Mouse (Mus musculus): ENCODE data around the gene Ctnna2. TPM values are rescaled to one million over a fixed set of nuclear protein-coding genes. Genes with fewer than 3 reads are reported as not detected.

The Ctnna2 gene
- polyA plus RNA-seq, 1 experiment: 0.02 TPM

DNA sequence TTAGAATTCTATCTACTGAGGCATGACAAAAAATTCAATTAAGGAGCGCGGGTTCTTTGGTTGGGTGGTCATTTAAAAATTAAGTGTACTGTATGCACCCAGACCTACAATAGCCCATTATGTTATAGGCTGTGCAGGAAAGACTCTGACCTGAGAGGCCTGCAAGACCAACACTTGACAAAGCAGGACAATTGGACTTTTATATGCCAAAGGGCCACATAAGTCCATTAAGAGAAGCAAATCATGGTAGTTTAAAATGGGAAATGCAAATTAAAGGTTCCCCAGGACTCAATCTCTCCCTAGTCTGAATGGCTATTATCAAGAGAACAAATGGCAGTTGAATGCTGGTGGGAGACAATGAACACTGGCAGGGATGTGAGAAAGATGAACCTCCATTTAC is 790.9 kb downstream of the Ctnna2 start:
- WGBS: 91% methylated on average over 2 of the region's 2 CpGs
- TF ChIP-seq CTCF (IDR thresholded peaks at IDR 0.05; ENCODE audit: insufficient read depth, low read length): no peak
- no peak for TF ChIP-seq POLR2A (IDR thresholded peaks at IDR 0.05; ENCODE audit: borderline replicate concordance, extremely low read depth, low read depth, low read length)
- DNase-seq: no peak
- no peak overlapping the region for H3K4me3 ChIP-seq (replicated peaks; ENCODE audit: extremely low read depth, low read depth, low read length)
- no peaks in the 10 kb centered on the region for H3K4me1 ChIP-seq (ENCODE audit: control insufficient read depth, insufficient read depth, low read length)

- H3K4me3 ChIP-seq (replicated peaks; ENCODE audit: extremely low read depth, low read depth, low read length): no peak overlapping the region
- no peak for DNase-seq
- WGBS: 77% methylated on average over 4 of the region's 4 CpGs
- H3K4me1 ChIP-seq (ENCODE audit: control insufficient read depth, insufficient read depth, low read length): no peaks in the 10 kb centered on the region
- TF ChIP-seq POLR2A (IDR thresholded peaks at IDR 0.05; ENCODE audit: borderline replicate concordance, extremely low read depth, low read depth, low read length): no peak
- TF ChIP-seq CTCF (IDR thresholded peaks at IDR 0.05; ENCODE audit: insufficient read depth, low read length): no peak
Observed at GRCm38 (mm10) chr6:77185751-77186150, 793.7 kb downstream of the Ctnna2 start.

GRCm38 (mm10) chr6:77184896-77185295 is 794.6 kb downstream of the Ctnna2 start:
- WGBS: 59% methylated on average over 2 of the region's 2 CpGs
- Histone ChIP-seq H3K4me1 (ENCODE audit: control insufficient read depth, insufficient read depth, low read length) (no peaks in the 10 kb centered on the region), H3K4me3 (replicated peaks; ENCODE audit: extremely low read depth, low read depth, low read length) (no peak overlapping the region)
- no peak for DNase-seq
- no peak for TF ChIP-seq POLR2A (IDR thresholded peaks at IDR 0.05; ENCODE audit: borderline replicate concordance, extremely low read depth, low read depth, low read length)
- no peak for TF ChIP-seq CTCF (IDR thresholded peaks at IDR 0.05; ENCODE audit: insufficient read depth, low read length)

- DNase-seq: no peak
- TF ChIP-seq CTCF (IDR thresholded peaks at IDR 0.05; ENCODE audit: insufficient read depth, low read length) (no peak), POLR2A (IDR thresholded peaks at IDR 0.05; ENCODE audit: borderline replicate concordance, extremely low read depth, low read depth, low read length) (no peak)
- H3K4me1 ChIP-seq (ENCODE audit: control insufficient read depth, insufficient read depth, low read length): no peaks in the 10 kb centered on the region
- 36% methylated on average over 4 of the region's 4 CpGs for WGBS
- H3K4me3 ChIP-seq (replicated peaks; ENCODE audit: extremely low read depth, low read depth, low read length): no peak overlapping the region
Observed at GRCm38 (mm10) chr6:77175764-77176163, 803.7 kb downstream of the Ctnna2 start.

GRCm38 (mm10) chr6:77157028-77157427 is 822.5 kb downstream of the Ctnna2 start:
- no peaks in the 10 kb centered on the region for H3K4me1 ChIP-seq (ENCODE audit: control insufficient read depth, insufficient read depth, low read length)
- TF ChIP-seq POLR2A (IDR thresholded peaks at IDR 0.05; ENCODE audit: borderline replicate concordance, extremely low read depth, low read depth, low read length) (no peak), CTCF (IDR thresholded peaks at IDR 0.05; ENCODE audit: insufficient read depth, low read length) (no peak)
- WGBS: 71% methylated on average over 5 of the region's 5 CpGs
- no peak for DNase-seq
- H3K4me3 ChIP-seq (replicated peaks; ENCODE audit: extremely low read depth, low read depth, low read length): no peak overlapping the region

- TF ChIP-seq POLR2A (IDR thresholded peaks at IDR 0.05; ENCODE audit: borderline replicate concordance, extremely low read depth, low read depth, low read length): no peak
- 78% methylated on average over 4 of the region's 4 CpGs for WGBS
- no peak for DNase-seq
- Histone ChIP-seq H3K4me3 (replicated peaks; ENCODE audit: extremely low read depth, low read depth, low read length) (no peak overlapping the region), H3K4me1 (ENCODE audit: control insufficient read depth, insufficient read depth, low read length) (no peaks in the 10 kb centered on the region)
Observed at GRCm38 (mm10) chr6:77139306-77139920, 840.1 kb downstream of the Ctnna2 start.

DNA sequence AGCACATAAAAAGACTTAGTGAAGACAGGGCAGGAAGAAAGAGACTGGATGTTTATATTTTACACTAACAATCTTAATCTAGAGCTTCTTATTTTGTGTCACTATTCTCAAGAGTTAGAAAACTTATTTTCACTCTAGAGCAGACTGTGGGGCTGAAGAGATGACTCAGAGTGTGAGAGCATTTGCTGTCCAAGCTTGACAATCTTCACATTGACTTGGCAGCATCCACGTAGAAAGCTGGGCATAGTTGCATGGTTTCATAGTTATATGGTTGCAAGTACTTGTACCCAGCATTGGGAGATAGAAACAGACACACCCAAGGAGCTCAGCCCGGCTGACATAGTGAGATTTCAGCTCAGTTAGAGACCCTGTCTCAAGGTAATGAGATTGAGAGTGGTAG is 858.6 kb downstream of the Ctnna2 start:
- no peak for TF ChIP-seq CTCF (IDR thresholded peaks at IDR 0.05; ENCODE audit: insufficient read depth, low read length)
- no peak for TF ChIP-seq POLR2A (IDR thresholded peaks at IDR 0.05; ENCODE audit: borderline replicate concordance, extremely low read depth, low read depth, low read length)
- 57% methylated on average over 2 of the region's 2 CpGs for WGBS
- DNase-seq: no peak
- Histone ChIP-seq H3K4me3 (replicated peaks; ENCODE audit: extremely low read depth, low read depth, low read length) (no peak overlapping the region), H3K4me1 (ENCODE audit: control insufficient read depth, insufficient read depth, low read length) (no peaks in the 10 kb centered on the region)

DNA sequence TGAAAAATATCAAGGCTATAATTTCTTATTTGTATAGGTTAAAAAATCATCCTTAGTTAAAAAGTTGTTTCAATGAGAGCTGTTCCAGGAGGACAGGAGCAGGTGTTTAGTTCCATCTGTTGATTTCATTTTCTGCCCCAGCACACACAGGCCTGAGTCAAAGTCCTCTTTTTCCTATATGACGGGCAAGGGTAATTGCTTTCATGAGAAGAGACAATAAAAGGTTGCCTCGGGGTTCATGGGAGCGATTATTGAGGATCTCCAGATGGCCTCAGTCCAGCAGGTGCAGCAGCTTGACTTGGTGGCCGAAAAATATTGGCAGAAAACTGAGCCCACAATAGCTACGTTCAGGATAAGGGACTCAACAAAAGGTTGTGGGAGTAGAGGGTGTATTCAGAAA is 859.0 kb downstream of the Ctnna2 start:
- no peaks in the 10 kb centered on the region for H3K4me1 ChIP-seq (ENCODE audit: control insufficient read depth, insufficient read depth, low read length)
- 77% methylated on average over 5 of the region's 5 CpGs for WGBS
- DNase-seq: no peak
- TF ChIP-seq CTCF (IDR thresholded peaks at IDR 0.05; ENCODE audit: insufficient read depth, low read length) (no peak), POLR2A (IDR thresholded peaks at IDR 0.05; ENCODE audit: borderline replicate concordance, extremely low read depth, low read depth, low read length) (no peak)
- no peak overlapping the region for H3K4me3 ChIP-seq (replicated peaks; ENCODE audit: extremely low read depth, low read depth, low read length)

- H3K4me3 ChIP-seq (replicated peaks; ENCODE audit: extremely low read depth, low read depth, low read length): no peak overlapping the region
- WGBS: 65% methylated on average over 10 of the region's 10 CpGs
- DNase-seq: no peak
- TF ChIP-seq POLR2A (IDR thresholded peaks at IDR 0.05; ENCODE audit: borderline replicate concordance, extremely low read depth, low read depth, low read length) (no peak), CTCF (IDR thresholded peaks at IDR 0.05; ENCODE audit: insufficient read depth, low read length) (no peak)
- H3K4me1 ChIP-seq (ENCODE audit: control insufficient read depth, insufficient read depth, low read length): no peaks in the 10 kb centered on the region
Observed at GRCm38 (mm10) chr6:77109095-77109945, 870.2 kb downstream of the Ctnna2 start.

- Histone ChIP-seq H3K4me3 (replicated peaks; ENCODE audit: extremely low read depth, low read depth, low read length) (no peak overlapping the region), H3K4me1 (ENCODE audit: control insufficient read depth, insufficient read depth, low read length) (no peaks in the 10 kb centered on the region)
- TF ChIP-seq POLR2A (IDR thresholded peaks at IDR 0.05; ENCODE audit: borderline replicate concordance, extremely low read depth, low read depth, low read length) (no peak), CTCF (IDR thresholded peaks at IDR 0.05; ENCODE audit: insufficient read depth, low read length) (no peak)
- WGBS: 30% methylated on average over 1 of the region's 1 CpGs
- no peak for DNase-seq
Observed at GRCm38 (mm10) chr6:77101047-77101446, 878.5 kb downstream of the Ctnna2 start.

Measured in lung, adult 2 months (tissue).